Mouse (Mus musculus): Measurements from ENCODE around the gene Ftsj3.

GRCm38 (mm10) chr11:106274971-106275411, 19.1 kb upstream of the Ftsj3 start:
- TF ChIP-seq CTCF (IDR thresholded peaks at IDR 0.05; ENCODE audit: borderline replicate concordance, insufficient read depth, low read length) (no peak), POLR2A (IDR thresholded peaks at IDR 0.05; ENCODE audit: low read depth, low read length) (no peak)
